Mouse (Mus musculus) spleen, adult 18-20 months (tissue): ENCODE results near the gene Uqcc1.

ENCODE experiments used
- DNase-seq, 2 experiments: peaks; one replicate each; pipeline ENCODE4 v3.0.0; 2022; ENCODE audit warnings: mixed read lengths in 2 of 2

The Uqcc1 gene

GRCm38 (mm10) chr2:155929531-155930442 lies at the start of gene Uqcc1:
Gene Uqcc1 (minus strand): TSS chr2:155930310.
- peak; percentile 75 to 84 for DNase-seq

GRCm38 (mm10) chr2:155979328-155979991 lies 49.4 kb upstream of the Uqcc1 start:
- DNase-seq = peak; percentile 63 to 66

GRCm38 (mm10) chr2:155974087-155974731 lies 44.1 kb upstream of the Uqcc1 start:
- DNase-seq = peak in 1 of 2 experiments; percentile 27

- DNase-seq = no peak
Measured at GRCm38 (mm10) chr2:155973348-155973747, 43.2 kb upstream of the Uqcc1 start.

- no peak for DNase-seq
Measured at GRCm38 (mm10) chr2:155962991-155963390, 32.9 kb upstream of the Uqcc1 start.

GRCm38 (mm10) chr2:155961862-155962261 lies 31.8 kb upstream of the Uqcc1 start:
- peak in 1 of 2 experiments; percentile 30 for DNase-seq

- DNase-seq = no peak
Measured at GRCm38 (mm10) chr2:155959981-155960380, 29.9 kb upstream of the Uqcc1 start.

- DNase-seq = peak; percentile 83 to 84
Measured at GRCm38 (mm10) chr2:155956134-155957059, 26.3 kb upstream of the Uqcc1 start, which contains the start of gene Cep250. Gene Cep250 (plus strand): TSS chr2:155956458.

- peak in 1 of 2 experiments; percentile 43 for DNase-seq
Measured at GRCm38 (mm10) chr2:155952006-155952405, 21.9 kb upstream of the Uqcc1 start.

- DNase-seq = no peak
Measured at GRCm38 (mm10) chr2:155949362-155949761, 19.3 kb upstream of the Uqcc1 start.

GRCm38 (mm10) chr2:155947390-155948002 lies 17.4 kb upstream of the Uqcc1 start:
- no peak for DNase-seq

- no peak for DNase-seq
Measured at GRCm38 (mm10) chr2:155946499-155946898, 16.4 kb upstream of the Uqcc1 start.

- peak; percentile 20 to 52 for DNase-seq
Measured at GRCm38 (mm10) chr2:155946069-155946468, 16.0 kb upstream of the Uqcc1 start.

- no peak for DNase-seq
Measured at GRCm38 (mm10) chr2:155945580-155945979, 15.5 kb upstream of the Uqcc1 start.

- DNase-seq = no peak
Measured at GRCm38 (mm10) chr2:155945124-155945523, 15.0 kb upstream of the Uqcc1 start, which contains the start of gene Gdf5. Gene Gdf5 (minus strand): TSS chr2:155945367.

GRCm38 (mm10) chr2:155944685-155945084 lies 14.6 kb upstream of the Uqcc1 start:
- no peak for DNase-seq

- DNase-seq = no peak
Measured at GRCm38 (mm10) chr2:155943463-155943862, 13.4 kb upstream of the Uqcc1 start.

- DNase-seq = no peak
Measured at GRCm38 (mm10) chr2:155941697-155942442, 11.8 kb upstream of the Uqcc1 start.

- DNase-seq = no peak
Measured at GRCm38 (mm10) chr2:155940681-155941080, 10.6 kb upstream of the Uqcc1 start, which contains the start of gene Gm15557. Gene Gm15557 (plus strand): TSS chr2:155940728.

- no peak for DNase-seq
Measured at GRCm38 (mm10) chr2:155939897-155940529, 9.9 kb upstream of the Uqcc1 start.
